Mouse (Mus musculus) stomach, embryonic 14.5 days (tissue): Measurements from ENCODE around the gene Elmsan1. TPM values are rescaled to one million over a fixed set of nuclear protein-coding genes. Genes with fewer than 3 reads are reported as not detected.

Experiments
- ATAC-seq: fragments of 200-750 bp; cut with Nextera tagmentation; 2 replicates; pipeline ENCODE4 v1.8.0; 2017; ENCODE audit warnings: low read depth, moderate TSS enrichment; ENCODE audit not compliant: insufficient number of reproducible peaks, insufficient read depth, low FRiP score
- H3K27ac ChIP-seq: fragments of 300-500 bp; sonication (generic); 2 replicates; pipeline ENCODE4 v1.5.1; 2014; ENCODE audit warnings: mild to moderate bottlenecking, low read length, moderate library complexity, mixed read lengths
- H3K27me3 ChIP-seq: fragments of 300-500 bp; sonication (generic); 2 replicates; pipeline ENCODE4 v1.6.1; 2014; ENCODE audit warnings: low read length, control low read depth, mixed read lengths; ENCODE audit not compliant: control insufficient read depth, insufficient read depth
- H3K36me3 ChIP-seq: fragments of 300-500 bp; sonication (generic); 2 replicates; pipeline ENCODE4 v1.6.1; 2014; ENCODE audit warnings: mild to moderate bottlenecking, control low read depth, low read length, moderate library complexity, mixed read lengths; ENCODE audit not compliant: control insufficient read depth, insufficient read depth
- H3K4me1 ChIP-seq: fragments of 300-500 bp; sonication (generic); 2 replicates; pipeline ENCODE4 v1.6.1; 2014; ENCODE audit warnings: low read length, control low read depth, mixed read lengths; ENCODE audit not compliant: control insufficient read depth, insufficient read depth
- H3K4me2 ChIP-seq: fragments of 300-500 bp; sonication (generic); replicated peaks from 2 replicates; pipeline ENCODE4 v1.6.1; 2014; ENCODE audit warnings: low read depth, low read length, control low read depth
- H3K4me3 ChIP-seq: fragments of 300-500 bp; sonication (generic); 2 replicates; pipeline ENCODE4 v1.5.1; 2014; ENCODE audit warnings: low read depth, low read length, control low read depth
- H3K9ac ChIP-seq: fragments of 300-500 bp; sonication (generic); replicated peaks from 2 replicates; pipeline ENCODE4 v1.6.1; 2014; ENCODE audit warnings: low read depth, mild to moderate bottlenecking, control low read depth, low read length, moderate library complexity, mixed read lengths
- H3K9me3 ChIP-seq: fragments of 300-500 bp; sonication (generic); 2 replicates; pipeline ENCODE4 v1.6.1; 2016; ENCODE audit warnings: low read depth, low read length, control low read depth; ENCODE audit not compliant: control insufficient read depth
- WGBS: fragments of 180-500 bp; shearing (Covaris S2); extraction: QIAGEN DNeasy Blood & Tissue Kit; methylation state at CpG from one replicate; pipeline ENCODE4 v1.1.7; 2014; 5-methylcytosine and 5-hydroxymethylcytosine counted together
- polyA plus RNA-seq: library from polyadenylated mRNA; unstranded; fragments of >200 nt; fragmentation: Nextera tagmentation; extraction: Ambion mirVana; gene quantifications from 2 replicates; pipeline ENCODE4 v1.2.1, GENCODE M21; 2014

Gene Elmsan1
- polyA plus RNA-seq, 1 experiment from 2014 or later: 10.2 TPM

- Histone ChIP-seq H3K4me3 (no peak overlapping the region), H3K9me3 (no peaks in the 10 kb centered on the region), H3K27me3 (no peaks in the 10 kb centered on the region), H3K4me2 (no peak overlapping the region), H3K4me1 (peaks cover 46% of the 10 kb centered on the region), H3K27ac (peak overlapping the region; percentile 22; the same call in 1 of the 2 replicates), H3K36me3 (no peaks in the 10 kb centered on the region), H3K9ac (no peak overlapping the region)
- no peak for ATAC-seq
- WGBS: 73% methylated on average over 10 of the region's 10 CpGs
These were observed 16.1 kb downstream of the Elmsan1 start for GRCm38 (mm10) chr12:84202561-84202960.

- Histone ChIP-seq H3K36me3 (no peaks in the 10 kb centered on the region), H3K27me3 (no peaks in the 10 kb centered on the region), H3K4me3 (no peak overlapping the region), H3K9me3 (no peaks in the 10 kb centered on the region), H3K9ac (no peak overlapping the region), H3K27ac (no peak overlapping the region), H3K4me1 (peaks cover 47% of the 10 kb centered on the region), H3K4me2 (no peak overlapping the region)
- ATAC-seq: no peak
- WGBS: 68% methylated on average over 18 of the region's 18 CpGs
These were observed 16.8 kb downstream of the Elmsan1 start for GRCm38 (mm10) chr12:84201686-84202484.

- Histone ChIP-seq H3K4me1 (peaks cover 45% of the 10 kb centered on the region), H3K27me3 (no peaks in the 10 kb centered on the region), H3K9me3 (no peaks in the 10 kb centered on the region), H3K4me2 (no peak overlapping the region), H3K9ac (no peak overlapping the region), H3K36me3 (no peaks in the 10 kb centered on the region), H3K27ac (no peak overlapping the region), H3K4me3 (no peak overlapping the region)
- no peak for ATAC-seq
- WGBS: 86% methylated on average over 4 of the region's 4 CpGs
These were observed 17.5 kb downstream of the Elmsan1 start for GRCm38 (mm10) chr12:84201222-84201621.

GRCm38 (mm10) chr12:84198880-84199279 is 19.8 kb downstream of the Elmsan1 start:
- Histone ChIP-seq H3K4me3 (no peak overlapping the region), H3K27ac (no peak overlapping the region), H3K4me2 (no peak overlapping the region), H3K9me3 (no peaks in the 10 kb centered on the region), H3K9ac (no peak overlapping the region), H3K4me1 (peaks cover 48% of the 10 kb centered on the region), H3K36me3 (no peaks in the 10 kb centered on the region), H3K27me3 (no peaks in the 10 kb centered on the region)
- 70% methylated on average over 10 of the region's 10 CpGs for WGBS
- ATAC-seq: no peak

- H3K27me3 ChIP-seq: no peaks in the 10 kb centered on the region
- no peak overlapping the region for H3K4me2 ChIP-seq
- H3K36me3 ChIP-seq: no peaks in the 10 kb centered on the region
- WGBS: 64% methylated on average over 8 of the region's 8 CpGs
- H3K27ac ChIP-seq: no peak overlapping the region
- H3K9me3 ChIP-seq: no peaks in the 10 kb centered on the region
- no peak overlapping the region for H3K4me3 ChIP-seq
- peaks cover 42% of the 10 kb centered on the region for H3K4me1 ChIP-seq
- no peak for ATAC-seq
- H3K9ac ChIP-seq: no peak overlapping the region
These were observed 20.5 kb downstream of the Elmsan1 start for GRCm38 (mm10) chr12:84198076-84198679.

- no peak for ATAC-seq
- Histone ChIP-seq H3K4me1 (peaks cover 53% of the 10 kb centered on the region), H3K27me3 (no peaks in the 10 kb centered on the region), H3K4me3 (no peak overlapping the region), H3K9ac (no peak overlapping the region), H3K9me3 (no peaks in the 10 kb centered on the region), H3K36me3 (no peaks in the 10 kb centered on the region), H3K27ac (no peak overlapping the region), H3K4me2 (no peak overlapping the region)
- 36% methylated on average over 6 of the region's 6 CpGs for WGBS
These were observed 23.5 kb downstream of the Elmsan1 start for GRCm38 (mm10) chr12:84195195-84195594.

- Histone ChIP-seq H3K9ac (0 out of 2 replicates have a peak overlapping the region, but pooled peaks have one; percentile 10), H3K27me3 (no peaks in the 10 kb centered on the region), H3K4me3 (peak overlapping the region; percentile 81), H3K9me3 (no peaks in the 10 kb centered on the region), H3K4me1 (peaks cover 59% of the 10 kb centered on the region), H3K36me3 (no peaks in the 10 kb centered on the region), H3K27ac (peak overlapping the region; percentile 99), H3K4me2 (peak overlapping the region; percentile 97)
- ATAC-seq: no peak
- WGBS: 2% methylated on average over 13 of the region's 13 CpGs
These were observed 24.1 kb downstream of the Elmsan1 start for GRCm38 (mm10) chr12:84194400-84195109.

GRCm38 (mm10) chr12:84193642-84194399 is 24.9 kb downstream of the Elmsan1 start:
- Histone ChIP-seq H3K4me3 (peak overlapping the region; percentile 81), H3K4me1 (peaks cover 63% of the 10 kb centered on the region), H3K9ac (peak overlapping the region; percentile 94), H3K36me3 (no peaks in the 10 kb centered on the region), H3K27me3 (no peaks in the 10 kb centered on the region), H3K4me2 (peak overlapping the region; percentile 97), H3K27ac (peak overlapping the region; percentile 99), H3K9me3 (no peaks in the 10 kb centered on the region)
- ATAC-seq: peak; percentile 91
- WGBS: under 1% methylated on average over 49 of the region's 49 CpGs
